Mouse (Mus musculus) embryonic facial prominence, embryonic 11.5 days (tissue): ENCODE data around the gene Ect2l. TPM values are rescaled to one million over a fixed set of nuclear protein-coding genes. Genes with fewer than 3 reads are reported as not detected.

Experiments used
- ATAC-seq: fragments of 200-750 bp; cut with Nextera tagmentation; replicated peaks from 2 replicates; pipeline ENCODE4 v1.8.0; 2017; ENCODE audit warnings: low read depth; ENCODE audit not compliant: insufficient number of reproducible peaks, low FRiP score, low TSS enrichment
- DNase-seq: peaks from one replicate; pipeline ENCODE4 v3.0.0-alpha.2; 2015; ENCODE audit warnings: low spot score
- H3K27ac ChIP-seq: fragments of 300-500 bp; sonication (generic); replicated peaks from 2 replicates; pipeline ENCODE4 v1.5.1; 2014; ENCODE audit warnings: mild to moderate bottlenecking, low read depth, low read length, control low read depth
- H3K27me3 ChIP-seq: fragments of 300-500 bp; sonication (generic); 2 replicates; pipeline ENCODE4 v1.6.1; 2014; ENCODE audit warnings: mild to moderate bottlenecking, low read length, moderate library complexity, mixed read lengths; ENCODE audit not compliant: control insufficient read depth, insufficient read depth
- H3K36me3 ChIP-seq: fragments of 300-500 bp; sonication (generic); replicated peaks from 2 replicates; pipeline ENCODE4 v1.6.1; 2014; ENCODE audit warnings: low read depth, mild to moderate bottlenecking, low read length, moderate library complexity, mixed read lengths; ENCODE audit not compliant: control insufficient read depth, insufficient read depth
- H3K4me1 ChIP-seq: fragments of 300-500 bp; sonication (generic); 2 replicates; pipeline ENCODE4 v1.6.1; 2014; ENCODE audit warnings: low read length, mixed read lengths; ENCODE audit not compliant: control insufficient read depth, insufficient read depth
- H3K4me2 ChIP-seq: fragments of 300-500 bp; sonication (generic); 2 replicates; pipeline ENCODE4 v1.6.1; 2014; ENCODE audit warnings: low read depth, mild to moderate bottlenecking, control low read depth, low read length, moderate library complexity
- H3K4me3 ChIP-seq: fragments of 300-500 bp; sonication (generic); 2 replicates; pipeline ENCODE4 v1.5.1; 2014; ENCODE audit warnings: low read depth, low read length, control low read depth
- H3K9ac ChIP-seq: fragments of 300-500 bp; sonication (generic); replicated peaks from 2 replicates; pipeline ENCODE4 v1.6.1; 2014; ENCODE audit warnings: mild to moderate bottlenecking, control low read depth, low read length
- H3K9me3 ChIP-seq: fragments of 300-500 bp; sonication (generic); replicated peaks from 2 replicates; pipeline ENCODE4 v1.6.1; 2016; ENCODE audit warnings: mild to moderate bottlenecking, low read length, inconsistent platforms, mixed read lengths; ENCODE audit not compliant: control insufficient read depth
- WGBS: fragments of 180-500 bp; shearing (Covaris S2); extraction: QIAGEN DNeasy Blood & Tissue Kit; methylation state at CpG from one replicate; pipeline ENCODE4 v1.1.7; 2014; 5-methylcytosine and 5-hydroxymethylcytosine counted together
- polyA plus RNA-seq: library from polyadenylated mRNA; unstranded; fragments of >200 nt; fragmentation: Nextera tagmentation; extraction: Ambion mirVana; gene quantifications from 2 replicates; pipeline ENCODE4 v1.2.1, GENCODE M21; 2014

Ect2l gene
- polyA plus RNA-seq, 1 experiment from 2014 or later = 0.87 TPM

DNA sequence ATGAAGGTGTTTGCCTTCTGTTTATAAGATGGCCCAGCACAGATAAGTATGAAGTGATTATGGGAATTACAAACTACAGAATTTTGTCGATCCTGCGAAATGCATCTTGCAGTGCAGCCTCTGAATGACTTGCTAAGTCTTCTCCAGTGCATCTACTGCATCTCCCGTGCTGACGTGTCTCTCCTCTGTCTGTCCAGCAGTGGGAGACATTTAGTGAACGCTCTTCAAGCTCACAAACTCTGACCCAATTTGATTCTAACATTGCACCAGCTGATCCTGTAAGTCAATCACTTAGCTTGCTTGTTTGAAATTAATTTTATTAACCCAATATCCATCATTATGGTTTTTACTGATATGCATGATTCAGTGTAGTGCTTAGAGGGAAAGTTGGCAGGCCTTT lies 103.2 kb downstream of the Ect2l start:
- Histone ChIP-seq H3K4me3 (no peak overlapping the region), H3K36me3 (no peaks in the 10 kb centered on the region; the same call in 1 of the 2 replicates), H3K9me3 (no peaks in the 10 kb centered on the region), H3K4me2 (no peak overlapping the region), H3K4me1 (no peaks in the 10 kb centered on the region), H3K9ac (no peak overlapping the region), H3K27me3 (no peaks in the 10 kb centered on the region), H3K27ac (no peak overlapping the region)
- DNase-seq (no peak), ATAC-seq (no peak)
- 83% methylated on average over 5 of the region's 5 CpGs for WGBS

DNA sequence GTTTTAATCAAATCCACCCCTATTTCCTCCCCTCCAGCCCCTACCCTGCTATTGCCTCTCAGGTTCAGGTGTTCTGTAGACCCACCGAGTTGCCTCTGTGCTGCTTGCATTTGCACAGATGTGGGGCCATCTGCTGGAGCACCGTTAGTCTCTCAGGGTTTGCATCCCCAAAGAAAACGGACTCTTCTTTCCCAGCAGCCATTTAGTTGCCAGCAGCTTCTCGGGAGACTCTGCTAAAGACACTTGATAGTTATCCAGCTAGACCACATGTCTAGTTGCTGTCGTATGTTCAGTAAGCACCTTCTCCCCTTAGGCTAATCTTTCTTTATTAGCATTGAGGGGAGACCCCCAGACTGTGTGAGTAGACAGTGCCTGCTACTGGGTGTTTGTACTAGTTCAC lies 108.5 kb downstream of the Ect2l start:
- Histone ChIP-seq H3K4me1 (no peaks in the 10 kb centered on the region), H3K9me3 (no peaks in the 10 kb centered on the region), H3K27me3 (no peaks in the 10 kb centered on the region), H3K36me3 (no peaks in the 10 kb centered on the region), H3K4me3 (no peak overlapping the region), H3K4me2 (no peak overlapping the region), H3K9ac (no peak overlapping the region), H3K27ac (no peak overlapping the region)
- WGBS = 67% methylated on average over 5 of the region's 5 CpGs
- ATAC-seq (no peak), DNase-seq (no peak)

DNA sequence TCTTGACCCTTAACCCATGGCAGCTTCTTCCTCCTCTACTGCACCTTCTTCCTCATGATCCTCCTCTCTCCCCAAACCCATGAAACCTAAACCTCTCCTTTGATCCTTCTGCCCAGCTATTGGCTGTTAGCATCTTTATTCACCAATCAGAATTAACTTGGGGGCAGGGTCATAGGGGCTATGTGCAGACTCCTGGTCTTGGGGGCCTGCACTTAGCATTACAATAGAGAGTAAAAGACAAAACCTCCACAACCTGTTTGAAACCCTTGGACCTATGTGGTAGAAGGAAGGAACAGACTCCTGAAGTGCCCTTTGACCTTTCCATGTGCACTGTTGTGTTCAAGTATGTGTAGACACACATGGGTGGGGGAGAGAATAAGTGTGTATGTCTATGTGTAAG lies 120.0 kb downstream of the Ect2l start:
- H3K4me3 ChIP-seq = no peak overlapping the region
- no peak overlapping the region for H3K9ac ChIP-seq
- ATAC-seq (no peak), DNase-seq (no peak)
- no peaks in the 10 kb centered on the region for H3K27me3 ChIP-seq
- no peaks in the 10 kb centered on the region; the same call in 1 of the 2 replicates for H3K36me3 ChIP-seq
- H3K27ac ChIP-seq = no peak overlapping the region
- no peaks in the 10 kb centered on the region for H3K9me3 ChIP-seq
- no peak overlapping the region for H3K4me2 ChIP-seq
- no peaks in the 10 kb centered on the region for H3K4me1 ChIP-seq

DNA sequence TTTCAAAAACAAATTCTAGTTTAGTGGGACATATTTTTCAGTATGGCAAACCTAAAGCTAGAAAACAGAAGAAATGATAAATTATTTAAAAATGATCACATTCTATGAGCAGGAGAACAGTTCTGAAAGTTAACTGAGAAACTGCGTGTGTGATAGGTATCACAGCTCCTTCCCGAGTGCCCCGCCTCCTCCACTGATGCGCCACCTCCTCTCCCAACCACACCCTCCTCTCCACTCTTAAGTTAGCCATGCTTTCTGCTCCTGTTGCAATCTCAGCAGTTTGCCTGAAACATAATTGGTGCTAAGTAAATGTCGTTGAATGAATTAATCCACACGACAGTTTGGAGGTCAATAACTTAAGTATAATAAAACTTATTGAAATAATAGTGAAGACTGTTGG lies 127.9 kb downstream of the Ect2l start:
- Histone ChIP-seq H3K4me1 (no peaks in the 10 kb centered on the region), H3K9ac (no peak overlapping the region), H3K36me3 (no peaks in the 10 kb centered on the region), H3K27ac (no peak overlapping the region), H3K4me3 (no peak overlapping the region), H3K9me3 (no peaks in the 10 kb centered on the region), H3K4me2 (no peak overlapping the region), H3K27me3 (no peaks in the 10 kb centered on the region)
- ATAC-seq = no peak
- WGBS = 95% methylated on average over 6 of the region's 6 CpGs
- DNase-seq = no peak

DNA sequence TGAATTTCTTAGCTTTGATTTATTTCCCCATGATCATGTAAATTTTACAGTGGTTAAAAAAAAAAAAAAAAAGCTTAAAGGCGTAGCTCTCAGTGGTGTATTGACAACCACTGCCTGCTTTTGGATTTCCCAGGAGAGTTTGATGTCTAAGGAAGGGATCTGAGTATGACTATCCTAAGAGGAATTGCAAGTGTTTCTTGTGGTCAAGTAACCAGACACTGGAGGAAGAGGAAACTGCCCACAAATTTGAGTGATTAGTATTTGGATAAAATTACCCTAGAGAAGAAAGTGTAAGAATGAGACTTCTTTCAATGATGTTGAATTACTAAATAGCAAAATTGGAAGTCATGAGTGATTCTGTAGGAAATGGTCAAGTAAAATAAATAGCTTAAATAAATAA lies 129.2 kb downstream of the Ect2l start:
- no peak for DNase-seq
- Histone ChIP-seq H3K27me3 (no peaks in the 10 kb centered on the region), H3K4me2 (no peak overlapping the region), H3K4me3 (no peak overlapping the region), H3K4me1 (no peaks in the 10 kb centered on the region), H3K9me3 (no peaks in the 10 kb centered on the region), H3K36me3 (no peaks in the 10 kb centered on the region), H3K27ac (no peak overlapping the region), H3K9ac (no peak overlapping the region)
- 65% methylated on average over 1 of the region's 1 CpGs for WGBS
- no peak for ATAC-seq

Other genes starting within 250 kb of the Ect2l start
- gene Abracl, start 187.6 kb downstream of the Ect2l start, polyA plus RNA-seq = 188 and 208 TPM in 2 replicates
- gene Reps1, start 155.0 kb downstream of the Ect2l start, polyA plus RNA-seq = 26.7 and 41.2 TPM in 2 replicates
- gene Ccdc28a, start 24.1 kb upstream of the Ect2l start, polyA plus RNA-seq = 10.3 and 10.8 TPM in 2 replicates
- gene Nhsl1, start 108.1 kb upstream of the Ect2l start, polyA plus RNA-seq = 12.1 and 12.5 TPM in 2 replicates